Mouse (Mus musculus): Measurements from ENCODE around the gene Sertad4.

DNA sequence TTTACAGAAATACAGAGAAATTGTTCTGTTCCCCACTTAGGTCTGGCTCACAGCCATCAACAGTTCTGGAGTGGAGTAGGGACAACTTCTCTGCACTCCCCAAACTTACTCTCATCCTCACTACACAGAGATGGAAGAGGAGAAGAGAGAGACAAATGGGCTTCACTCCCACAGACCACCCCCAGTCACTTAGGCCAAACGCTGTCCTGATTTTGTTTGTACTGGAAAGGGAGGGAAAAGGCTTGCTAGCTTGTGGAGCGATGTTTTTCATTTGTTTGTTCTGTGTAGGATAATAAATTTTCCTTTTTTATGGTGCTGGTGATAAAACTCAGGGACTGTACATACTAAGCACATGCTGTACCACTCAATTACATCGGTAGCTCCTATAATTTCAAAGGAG is 45.4 kb upstream of the Sertad4 start:
- TF ChIP-seq POLR2A (IDR thresholded peaks at IDR 0.05; ENCODE audit: low read depth, low read length) = no peak
- no peak for TF ChIP-seq CTCF (IDR thresholded peaks at IDR 0.05; ENCODE audit: extremely low read depth, insufficient read depth, insufficient read length, insufficient replicate concordance)
